Mouse (Mus musculus) kidney, adult 9 months (tissue): ENCODE results near the gene Bend7.

Experiments used
- DNase-seq: peaks from one replicate; pipeline ENCODE4 v3.0.0; 2022

Gene Bend7

GRCm38 (mm10) chr2:4782809-4783641, 65.4 kb downstream of the Bend7 start:
- no peak for DNase-seq

GRCm38 (mm10) chr2:4784012-4784411, 66.4 kb downstream of the Bend7 start:
- DNase-seq, result no peak

GRCm38 (mm10) chr2:4785016-4785415, 67.4 kb downstream of the Bend7 start:
- DNase-seq, result no peak

GRCm38 (mm10) chr2:4787223-4787622, 69.6 kb downstream of the Bend7 start:
- no peak for DNase-seq

- no peak for DNase-seq
Observed at GRCm38 (mm10) chr2:4791646-4792045, 74.0 kb downstream of the Bend7 start.

GRCm38 (mm10) chr2:4792554-4792953, 74.9 kb downstream of the Bend7 start:
- DNase-seq, result no peak

- no peak for DNase-seq
Observed at GRCm38 (mm10) chr2:4802395-4803176, 85.0 kb downstream of the Bend7 start.

GRCm38 (mm10) chr2:4816308-4816707, 98.7 kb downstream of the Bend7 start:
- DNase-seq, result no peak

GRCm38 (mm10) chr2:4817678-4818077, 100.0 kb downstream of the Bend7 start:
- DNase-seq, result no peak

GRCm38 (mm10) chr2:4820230-4820629, 102.6 kb downstream of the Bend7 start:
- no peak for DNase-seq

GRCm38 (mm10) chr2:4824067-4824466, 106.4 kb downstream of the Bend7 start:
- no peak for DNase-seq

GRCm38 (mm10) chr2:4828032-4828431, 110.4 kb downstream of the Bend7 start:
- DNase-seq, result no peak

- no peak for DNase-seq
Observed at GRCm38 (mm10) chr2:4828446-4828997, 110.9 kb downstream of the Bend7 start.

GRCm38 (mm10) chr2:4829007-4829406, 111.4 kb downstream of the Bend7 start:
- DNase-seq, result no peak

- DNase-seq, result no peak
Observed at GRCm38 (mm10) chr2:4829489-4830065, 111.9 kb downstream of the Bend7 start.

GRCm38 (mm10) chr2:4831493-4831892, 113.9 kb downstream of the Bend7 start:
- DNase-seq, result no peak

- no peak for DNase-seq
Observed at GRCm38 (mm10) chr2:4832166-4832565, 114.5 kb downstream of the Bend7 start.

- peak; percentile 15 for DNase-seq
Observed at GRCm38 (mm10) chr2:4849449-4849848, 131.8 kb downstream of the Bend7 start.
